Mouse (Mus musculus) heart, embryonic 14.5 days (tissue): ENCODE data around the gene Large2. TPM values are rescaled to one million over a fixed set of nuclear protein-coding genes. Genes with fewer than 3 reads are reported as not detected.
A peak's percentile ranks its signal among the peaks of the same experiment; 100 is the strongest.

Experiments used
- ATAC-seq: fragments of 200-750 bp; cut with Nextera tagmentation; 2 replicates; pipeline ENCODE4 v1.8.0; 2017; ENCODE audit warnings: low read depth, moderate TSS enrichment; ENCODE audit not compliant: insufficient number of reproducible peaks, insufficient read depth, low FRiP score
- H3K27ac ChIP-seq, 2 experiments: fragments of 200-500 bp in 1 of 2; fragments of 300-500 bp in 1 of 2; sonication (generic) in 1 of 2; replicated peaks in 1 of 2; 2 replicates each; pipeline ENCODE4 v1.5.1; 2012 to 2014; ENCODE audit warnings: low read depth in 2 of 2, low read length in 2 of 2, control low read depth in 1 of 2, mild to moderate bottlenecking in 1 of 2, mixed read lengths in 1 of 2; ENCODE audit not compliant: control insufficient read depth in 1 of 2, insufficient read depth in 1 of 2
- H3K27me3 ChIP-seq: fragments of 300-500 bp; sonication (generic); 2 replicates; pipeline ENCODE4 v1.6.1; 2014; ENCODE audit warnings: mild to moderate bottlenecking, low read length, control low read depth; ENCODE audit not compliant: control insufficient read depth, insufficient read depth
- H3K36me3 ChIP-seq: fragments of 300-500 bp; sonication (generic); 2 replicates; pipeline ENCODE4 v1.6.1; 2014; ENCODE audit warnings: mild to moderate bottlenecking, control low read depth, low read length, mixed read lengths; ENCODE audit not compliant: control insufficient read depth, insufficient read depth
- H3K4me1 ChIP-seq, 2 experiments: fragments of 200-500 bp in 1 of 2; fragments of 300-500 bp in 1 of 2; sonication (generic) in 1 of 2; 2 replicates each; pipeline ENCODE4 v1.6.1; 2012 to 2014; ENCODE audit warnings: low read length in 2 of 2, control low read depth in 1 of 2, mixed read lengths in 1 of 2; ENCODE audit not compliant: control insufficient read depth in 2 of 2, insufficient read depth in 2 of 2
- H3K4me2 ChIP-seq: fragments of 300-500 bp; sonication (generic); 2 replicates; pipeline ENCODE4 v1.6.1; 2014; ENCODE audit warnings: mild to moderate bottlenecking, low read length
- H3K4me3 ChIP-seq, 2 experiments: fragments of 200-500 bp in 1 of 2; fragments of 300-500 bp in 1 of 2; sonication (generic) in 1 of 2; 2 replicates each; pipeline ENCODE4 v1.5.1; 2012 to 2014; ENCODE audit warnings: low read length in 2 of 2, mild to moderate bottlenecking in 2 of 2, control low read depth in 1 of 2, low read depth in 1 of 2, moderate library complexity in 1 of 2; ENCODE audit not compliant: control insufficient read depth in 1 of 2, insufficient read depth in 1 of 2
- H3K9ac ChIP-seq: fragments of 300-500 bp; sonication (generic); 2 replicates; pipeline ENCODE4 v1.6.1; 2014; ENCODE audit warnings: mild to moderate bottlenecking, low read length
- H3K9me3 ChIP-seq: fragments of 300-500 bp; sonication (generic); 2 replicates; pipeline ENCODE4 v1.6.1; 2016; ENCODE audit warnings: low read length, control low read depth; ENCODE audit not compliant: control insufficient read depth
- WGBS: fragments of 180-500 bp; shearing (Covaris S2); extraction: QIAGEN DNeasy Blood & Tissue Kit; methylation state at CpG from one replicate; pipeline ENCODE4 v1.1.7; 2014; 5-methylcytosine and 5-hydroxymethylcytosine counted together
- polyA plus RNA-seq: library from polyadenylated mRNA; unstranded; fragments of >200 nt; fragmentation: Nextera tagmentation; extraction: Ambion mirVana; gene quantifications from 2 replicates; pipeline ENCODE4 v1.2.1, GENCODE M21; 2014

The Large2 gene
- polyA plus RNA-seq, 1 experiment from 2014 or later = 1.2 TPM

DNA sequence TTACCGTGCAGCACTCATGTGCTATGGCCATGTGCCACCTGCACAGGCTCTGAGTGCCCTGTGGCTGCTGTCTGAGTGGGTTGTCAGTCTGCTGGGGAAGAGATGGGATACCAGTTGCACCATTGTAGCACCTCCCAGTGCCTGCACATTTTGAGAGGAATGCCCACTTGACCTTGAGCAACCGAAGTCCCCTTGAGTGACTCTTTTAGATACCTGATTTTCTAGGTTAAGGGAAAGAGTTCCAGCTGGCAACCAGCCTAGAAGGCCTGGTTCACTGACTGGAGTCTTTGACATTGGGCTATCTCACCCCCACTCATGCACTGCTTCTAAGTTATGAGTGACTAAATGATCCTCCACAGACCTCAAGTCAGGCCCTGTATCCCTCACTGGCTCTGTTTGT lies 15.4 kb downstream of the Large2 start:
- 24% methylated on average over 2 of the region's 2 CpGs for WGBS
- Histone ChIP-seq H3K27ac (peak overlapping the region in 1 of 2 experiments; percentile 52; a peak in 1 of 4 replicates), H3K36me3 (peaks cover 81% of the 10 kb centered on the region), H3K4me2 (no peak overlapping the region), H3K27me3 (no peaks in the 10 kb centered on the region), H3K4me3 (no peak overlapping the region), H3K9ac (no peak overlapping the region), H3K4me1 (no peaks in the 10 kb centered on the region), H3K9me3 (no peaks in the 10 kb centered on the region)
- no peak for ATAC-seq

- Histone ChIP-seq H3K27ac (no peak overlapping the region), H3K27me3 (no peaks in the 10 kb centered on the region), H3K4me3 (no peak overlapping the region), H3K4me2 (no peak overlapping the region), H3K9me3 (no peaks in the 10 kb centered on the region), H3K36me3 (peaks cover 92% of the 10 kb centered on the region), H3K4me1 (no peaks in the 10 kb centered on the region), H3K9ac (no peak overlapping the region)
- no peak for ATAC-seq
- 68% methylated on average over 6 of the region's 6 CpGs for WGBS
Measured at GRCm38 (mm10) chr2:92354224-92354623, 20.4 kb downstream of the Large2 start.

GRCm38 (mm10) chr2:92353402-92353801 lies 21.3 kb downstream of the Large2 start:
- Histone ChIP-seq H3K4me1 (0 out of 4 replicates have a peak, but pooled peaks cover 0 to 3% of the 10 kb centered on the region in 2 experiments), H3K27ac (no peak overlapping the region), H3K9me3 (no peaks in the 10 kb centered on the region), H3K4me2 (no peak overlapping the region), H3K36me3 (peaks cover 92% of the 10 kb centered on the region), H3K9ac (no peak overlapping the region), H3K4me3 (no peak overlapping the region), H3K27me3 (no peaks in the 10 kb centered on the region)
- ATAC-seq = no peak
- 79% methylated on average over 5 of the region's 5 CpGs for WGBS

GRCm38 (mm10) chr2:92350686-92351085 lies 24.0 kb downstream of the Large2 start:
- Histone ChIP-seq H3K9ac (no peak overlapping the region), H3K9me3 (no peaks in the 10 kb centered on the region), H3K36me3 (peaks cover 88% of the 10 kb centered on the region), H3K27me3 (no peaks in the 10 kb centered on the region), H3K4me2 (no peak overlapping the region), H3K4me3 (no peak overlapping the region), H3K4me1 (0 out of 4 replicates have a peak, but pooled peaks cover 0 to 3% of the 10 kb centered on the region in 2 experiments), H3K27ac (no peak overlapping the region)
- ATAC-seq = no peak
- WGBS = 76% methylated on average over 5 of the region's 5 CpGs

- no peak overlapping the region for H3K4me3 ChIP-seq
- H3K4me2 ChIP-seq = no peak overlapping the region
- no peaks in the 10 kb centered on the region for H3K9me3 ChIP-seq
- 69% methylated on average over 6 of the region's 6 CpGs for WGBS
- H3K9ac ChIP-seq = no peak overlapping the region
- H3K4me1 ChIP-seq = 0 out of 4 replicates have a peak, but pooled peaks cover 0 to 3% of the 10 kb centered on the region in 2 experiments
- ATAC-seq = no peak
- peaks cover 86% of the 10 kb centered on the region for H3K36me3 ChIP-seq
- H3K27ac ChIP-seq = no peak overlapping the region
- no peaks in the 10 kb centered on the region for H3K27me3 ChIP-seq
Measured at GRCm38 (mm10) chr2:92349589-92350425, 24.9 kb downstream of the Large2 start.

DNA sequence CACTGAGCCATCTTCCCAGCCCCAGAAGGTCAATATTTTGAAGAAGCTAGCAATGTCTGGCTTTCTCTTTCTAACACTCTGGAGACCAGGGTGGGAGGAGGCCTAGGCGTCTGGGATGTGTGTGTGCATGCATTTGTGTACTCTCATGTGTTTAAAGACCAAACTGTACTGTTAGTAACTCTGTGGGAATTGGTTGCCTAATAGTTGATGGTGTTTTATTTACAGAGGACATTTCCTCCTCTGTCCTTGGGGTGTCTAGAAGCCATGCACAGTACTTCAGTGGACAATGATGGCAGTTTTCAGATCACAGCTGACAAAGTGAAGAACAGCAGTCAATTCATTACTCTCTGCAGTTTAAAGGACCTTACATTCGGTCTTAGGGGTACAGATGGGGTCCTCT lies 27.5 kb downstream of the Large2 start:
- 0 out of 4 replicates have a peak, but pooled peaks cover 0 to 3% of the 10 kb centered on the region in 2 experiments for H3K4me1 ChIP-seq
- no peaks in the 10 kb centered on the region for H3K9me3 ChIP-seq
- no peak for ATAC-seq
- H3K36me3 ChIP-seq = peaks cover 73% of the 10 kb centered on the region
- H3K27me3 ChIP-seq = no peaks in the 10 kb centered on the region
- no peak overlapping the region for H3K9ac ChIP-seq
- H3K27ac ChIP-seq = no peak overlapping the region
- H3K4me3 ChIP-seq = no peak overlapping the region
- 88% methylated on average over 2 of the region's 2 CpGs for WGBS
- H3K4me2 ChIP-seq = no peak overlapping the region

- no peak for ATAC-seq
- no peak overlapping the region for H3K27ac ChIP-seq
- H3K4me2 ChIP-seq = no peak overlapping the region
- H3K27me3 ChIP-seq = no peaks in the 10 kb centered on the region
- H3K36me3 ChIP-seq = peaks cover 49% of the 10 kb centered on the region
- no peak overlapping the region for H3K4me3 ChIP-seq
- H3K4me1 ChIP-seq = no peaks in the 10 kb centered on the region
- H3K9me3 ChIP-seq = no peaks in the 10 kb centered on the region
- H3K9ac ChIP-seq = no peak overlapping the region
Measured at GRCm38 (mm10) chr2:92342418-92342817, 32.3 kb downstream of the Large2 start.
